Mouse (Mus musculus): ENCODE measurements at regions not wholly inside any gene's neighbourhood (a gene's known extent, or its start where the extent isn't known, plus 50 kb on each side); places are given as distances from the start of the nearest gene placed in this dataset.

- TF ChIP-seq TCF12 (IDR thresholded peaks at IDR 0.05; ENCODE audit: insufficient read depth, poor library complexity, severe bottlenecking) (no peak), SRF (IDR thresholded peaks at IDR 0.05; ENCODE audit: control insufficient read depth, insufficient read length, low read depth) (no peak), POLR2AphosphoS2 (IDR thresholded peaks at IDR 0.05; ENCODE audit: insufficient read length, low read depth) (no peak), POLR2A (IDR thresholded peaks at IDR 0.05; ENCODE audit: insufficient read length, low read depth) (no peak), MYOD1 (IDR thresholded peaks at IDR 0.05; ENCODE audit: control insufficient read depth in 1 of 3, insufficient read length in 2 of 3, low read depth in 2 of 3) (no peak), CEBPB (IDR thresholded peaks at IDR 0.05; ENCODE audit: insufficient read depth, poor library complexity, severe bottlenecking) (no peak), E2F4 (IDR thresholded peaks at IDR 0.05; ENCODE audit: insufficient read depth) (no peak), USF1 (IDR thresholded peaks at IDR 0.05; ENCODE audit: low read depth) (no peak), MYOG (IDR thresholded peaks at IDR 0.05; ENCODE audit: control insufficient read depth in 1 of 3, insufficient read depth in 1 of 3, insufficient read length in 2 of 3, low read depth in 2 of 3) (no peak), MAX (IDR thresholded peaks at IDR 0.05; ENCODE audit: low read depth) (no peak), REST (IDR thresholded peaks at IDR 0.05; ENCODE audit: insufficient read depth, insufficient read length) (no peak), TCF3 (IDR thresholded peaks at IDR 0.05; ENCODE audit: insufficient read length, low read depth) (no peak)
- Histone ChIP-seq H3K4me3 (no peak overlapping the region), H3K36me3 (ENCODE audit: control insufficient read depth, insufficient read depth) (no peaks in the 10 kb centered on the region), H3K79me2 (ENCODE audit: control insufficient read depth, insufficient read depth) (no peaks in the 10 kb centered on the region), H3K27me3 (ENCODE audit: control insufficient read depth, insufficient read depth, insufficient read length) (no peaks in the 10 kb centered on the region), H3ac (ENCODE audit: control insufficient read depth, insufficient read length) (no peak overlapping the region), H3K4me2 (ENCODE audit: low read depth) (no peak overlapping the region)
Observed at GRCm38 (mm10) chr14:100397191-100397590, 112.7 kb upstream of the Klf12 start.

DNA sequence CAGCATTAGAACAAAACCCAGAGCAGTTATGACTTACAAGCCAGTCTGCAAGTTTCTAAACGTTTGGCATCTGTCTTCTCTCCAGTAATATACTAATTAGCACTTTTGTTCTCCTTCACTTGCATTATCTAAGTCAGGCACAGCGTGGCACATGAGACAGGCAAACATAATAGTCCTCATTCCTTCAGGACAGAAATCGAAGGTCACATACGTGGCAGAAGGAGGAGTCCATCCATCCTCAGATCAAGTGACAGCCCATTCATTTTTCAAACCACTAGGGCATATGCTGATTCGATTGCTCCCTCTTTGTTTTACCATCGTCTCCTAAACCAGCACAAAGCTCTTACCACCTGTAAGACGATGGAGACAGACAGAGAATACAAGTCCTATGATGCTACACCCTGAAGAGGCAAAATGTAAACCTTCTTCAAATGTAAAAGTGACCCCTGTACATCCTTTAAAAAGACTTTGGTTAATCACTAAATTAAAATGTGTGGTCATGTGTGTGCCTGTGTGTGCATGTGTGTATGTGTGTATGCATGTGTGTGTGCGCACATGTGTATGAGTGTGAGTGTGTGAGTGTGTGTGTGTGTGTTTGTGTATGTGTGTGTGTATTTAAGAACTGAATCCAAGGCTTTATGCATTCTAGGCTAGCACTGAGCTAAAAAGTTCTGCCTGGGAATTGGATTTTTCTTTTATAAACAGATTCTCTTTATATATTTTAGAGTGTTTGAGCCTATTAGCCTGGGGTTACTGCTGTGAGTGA, 90.9 kb upstream of the Klf12 start:
- Histone ChIP-seq H3K4me2 (ENCODE audit: low read depth) (no peak overlapping the region), H3K4me3 (no peak overlapping the region), H3K27me3 (ENCODE audit: control insufficient read depth, insufficient read depth, insufficient read length) (no peaks in the 10 kb centered on the region), H3ac (ENCODE audit: control insufficient read depth, insufficient read length) (no peak overlapping the region), H3K79me2 (ENCODE audit: control insufficient read depth, insufficient read depth) (no peaks in the 10 kb centered on the region), H3K36me3 (ENCODE audit: control insufficient read depth, insufficient read depth) (no peaks in the 10 kb centered on the region)
- no peak for TF ChIP-seq POLR2AphosphoS2 (IDR thresholded peaks at IDR 0.05; ENCODE audit: insufficient read length, low read depth)
- TF ChIP-seq TCF3 (IDR thresholded peaks at IDR 0.05; ENCODE audit: insufficient read length, low read depth): no peak
- TF ChIP-seq MAX (IDR thresholded peaks at IDR 0.05; ENCODE audit: low read depth): no peak
- no peak for TF ChIP-seq MYOD1 (IDR thresholded peaks at IDR 0.05; ENCODE audit: control insufficient read depth in 1 of 3, insufficient read length in 2 of 3, low read depth in 2 of 3)
- no peak for TF ChIP-seq TCF12 (IDR thresholded peaks at IDR 0.05; ENCODE audit: insufficient read depth, poor library complexity, severe bottlenecking)
- TF ChIP-seq CEBPB (IDR thresholded peaks at IDR 0.05; ENCODE audit: insufficient read depth, poor library complexity, severe bottlenecking): no peak
- no peak for TF ChIP-seq SRF (IDR thresholded peaks at IDR 0.05; ENCODE audit: control insufficient read depth, insufficient read length, low read depth)
- no peak for TF ChIP-seq MYOG (IDR thresholded peaks at IDR 0.05; ENCODE audit: control insufficient read depth in 1 of 3, insufficient read depth in 1 of 3, insufficient read length in 2 of 3, low read depth in 2 of 3)
- no peak for TF ChIP-seq USF1 (IDR thresholded peaks at IDR 0.05; ENCODE audit: low read depth)
- TF ChIP-seq REST (IDR thresholded peaks at IDR 0.05; ENCODE audit: insufficient read depth, insufficient read length): no peak
- TF ChIP-seq E2F4 (IDR thresholded peaks at IDR 0.05; ENCODE audit: insufficient read depth): no peak
- no peak for TF ChIP-seq POLR2A (IDR thresholded peaks at IDR 0.05; ENCODE audit: insufficient read length, low read depth)

GRCm38 (mm10) chr14:100374494-100375217, 90.2 kb upstream of the Klf12 start:
- TF ChIP-seq E2F4 (IDR thresholded peaks at IDR 0.05; ENCODE audit: insufficient read depth): no peak
- H3K36me3 ChIP-seq (ENCODE audit: control insufficient read depth, insufficient read depth): no peaks in the 10 kb centered on the region
- no peaks in the 10 kb centered on the region for H3K79me2 ChIP-seq (ENCODE audit: control insufficient read depth, insufficient read depth)
- no peak overlapping the region for H3K4me3 ChIP-seq
- no peak overlapping the region for H3K4me2 ChIP-seq (ENCODE audit: low read depth)
- no peak overlapping the region for H3ac ChIP-seq (ENCODE audit: control insufficient read depth, insufficient read length)
- H3K27me3 ChIP-seq (ENCODE audit: control insufficient read depth, insufficient read depth, insufficient read length): no peaks in the 10 kb centered on the region

DNA sequence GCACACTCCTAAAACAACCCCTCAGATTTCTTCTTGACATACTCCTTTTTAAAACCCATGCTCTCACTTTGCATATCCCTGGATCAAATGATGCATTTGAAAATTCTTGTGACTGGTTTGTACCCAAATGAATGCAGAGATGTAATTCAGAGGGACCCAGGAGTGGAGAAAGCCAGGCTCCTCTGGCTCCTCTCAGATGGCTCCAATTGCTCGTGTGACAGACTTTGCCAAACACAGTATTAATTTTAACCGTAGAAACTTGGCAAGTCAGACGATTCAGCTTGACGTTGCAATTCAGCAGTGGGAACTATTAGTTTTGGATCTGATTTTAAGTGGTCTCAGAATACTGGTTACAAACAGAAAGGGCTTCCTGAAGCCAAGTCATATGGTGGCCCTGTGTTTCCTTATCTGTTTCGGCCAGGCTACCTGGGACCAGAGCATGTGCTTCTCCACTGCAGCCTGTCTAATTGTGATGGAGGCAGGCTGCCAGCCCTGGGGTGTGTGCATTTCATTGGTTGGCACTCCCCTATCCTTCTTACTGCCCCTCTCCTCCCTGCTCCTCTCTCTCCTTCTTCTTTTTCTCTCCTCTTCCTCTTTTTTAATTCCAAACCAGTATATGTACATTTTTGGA, 81.9 kb upstream of the Klf12 start:
- Histone ChIP-seq H3K79me2 (ENCODE audit: control insufficient read depth, insufficient read depth) (no peaks in the 10 kb centered on the region), H3ac (ENCODE audit: control insufficient read depth, insufficient read length) (no peak overlapping the region), H3K4me2 (ENCODE audit: low read depth) (no peak overlapping the region), H3K36me3 (ENCODE audit: control insufficient read depth, insufficient read depth) (no peaks in the 10 kb centered on the region), H3K27me3 (ENCODE audit: control insufficient read depth, insufficient read depth, insufficient read length) (peaks cover 6% of the 10 kb centered on the region), H3K4me3 (no peak overlapping the region)
- no peak for TF ChIP-seq TCF12 (IDR thresholded peaks at IDR 0.05; ENCODE audit: insufficient read depth, poor library complexity, severe bottlenecking)
- no peak for TF ChIP-seq CEBPB (IDR thresholded peaks at IDR 0.05; ENCODE audit: insufficient read depth, poor library complexity, severe bottlenecking)
- no peak for TF ChIP-seq MAX (IDR thresholded peaks at IDR 0.05; ENCODE audit: low read depth)
- no peak for TF ChIP-seq POLR2AphosphoS2 (IDR thresholded peaks at IDR 0.05; ENCODE audit: insufficient read length, low read depth)
- TF ChIP-seq E2F4 (IDR thresholded peaks at IDR 0.05; ENCODE audit: insufficient read depth): no peak
- no peak for TF ChIP-seq TCF3 (IDR thresholded peaks at IDR 0.05; ENCODE audit: insufficient read length, low read depth)
- no peak for TF ChIP-seq MYOG (IDR thresholded peaks at IDR 0.05; ENCODE audit: control insufficient read depth in 1 of 3, insufficient read depth in 1 of 3, insufficient read length in 2 of 3, low read depth in 2 of 3)

Measured in myocyte (in vitro differentiated cells).